Mouse (Mus musculus) lung, postnatal 10 days (tissue): Measurements from ENCODE around the gene Col6a3.

Source experiments
- DNase-seq: peaks from one replicate; pipeline ENCODE4 v3.0.0; 2021

The Col6a3 gene

DNA sequence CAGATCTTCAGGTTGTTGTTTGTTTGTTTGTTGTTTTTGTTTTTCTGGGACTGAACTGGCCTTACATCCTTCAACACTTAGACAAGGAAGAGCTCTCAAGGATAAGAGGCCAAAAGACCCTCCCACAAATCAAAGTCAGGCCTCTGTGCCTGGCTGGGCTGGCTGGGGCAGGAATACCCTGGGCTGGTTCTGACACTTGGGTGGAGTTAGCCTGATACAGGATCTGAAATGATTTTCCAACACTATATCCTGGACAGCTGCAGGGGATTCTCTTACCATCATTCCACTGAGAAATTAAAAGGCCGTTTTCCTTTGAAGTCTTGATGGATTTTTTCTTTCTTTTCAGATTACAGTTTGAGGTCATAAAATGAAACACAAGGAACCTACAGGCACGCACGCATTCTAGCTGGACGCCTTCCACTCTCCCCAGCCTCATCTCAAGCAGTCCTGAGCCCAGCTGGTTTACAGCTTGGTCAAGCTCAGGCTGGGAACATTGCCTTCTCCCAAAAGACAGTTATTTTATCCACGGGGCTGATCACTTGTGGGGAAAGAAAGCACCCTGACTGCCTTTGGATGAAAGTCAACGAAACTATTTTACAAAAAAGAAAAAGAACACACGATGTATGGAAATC is 123.0 kb downstream of the Col6a3 start:
- DNase-seq, result peak; percentile 51

DNA sequence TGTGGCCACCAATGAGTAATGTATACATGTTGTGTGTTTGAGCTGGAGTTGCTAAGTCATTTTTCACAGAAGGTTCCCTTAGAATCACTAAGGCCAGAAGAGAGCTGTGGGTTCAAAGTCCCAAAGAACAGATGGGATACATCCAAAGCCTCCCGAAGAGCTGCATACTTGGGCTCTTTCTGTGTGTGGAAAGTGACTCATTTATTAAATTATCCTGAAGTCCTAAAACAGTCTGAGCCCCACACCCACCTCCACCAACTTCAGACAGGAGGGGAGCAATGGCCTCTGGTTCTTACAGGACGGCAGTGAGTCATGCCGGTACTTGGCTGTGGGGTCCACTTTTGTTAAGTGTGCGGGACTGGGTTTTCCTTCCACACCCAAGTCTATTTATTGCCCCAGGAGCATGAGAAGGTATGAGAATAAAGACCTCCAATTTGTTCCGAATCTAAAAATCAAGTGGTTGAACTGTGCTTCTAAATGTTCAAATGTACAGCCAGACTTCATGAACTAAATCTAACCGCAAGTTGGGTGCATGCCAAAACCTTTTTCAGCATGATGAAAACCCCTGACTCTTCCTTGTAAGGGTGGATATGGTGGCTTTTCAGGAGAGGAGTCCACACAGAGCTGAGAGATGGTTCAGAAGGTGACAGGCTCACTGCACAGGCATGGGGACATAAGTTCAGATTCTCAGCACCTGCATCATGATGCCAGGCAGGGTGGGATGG is 124.8 kb downstream of the Col6a3 start:
- DNase-seq, result no peak

DNA sequence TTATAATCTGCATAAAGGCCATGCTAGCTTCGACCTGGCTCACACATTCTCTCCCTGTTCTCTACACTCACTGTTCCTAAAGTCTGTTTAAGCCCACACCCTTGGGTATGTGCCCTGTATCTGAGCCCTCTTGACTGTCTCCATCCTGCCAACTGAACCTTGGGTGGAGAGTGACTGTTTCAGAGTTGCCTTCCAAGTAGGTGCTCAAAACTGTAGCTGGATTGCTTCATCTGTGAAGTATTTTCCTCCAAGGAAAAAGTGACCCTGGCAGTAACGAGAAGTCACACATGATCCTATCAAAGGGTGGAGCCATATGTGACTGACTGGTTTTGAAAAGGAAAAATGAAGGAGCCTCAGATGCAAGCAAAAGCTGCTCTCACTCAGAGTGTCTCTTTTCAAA is 127.5 kb downstream of the Col6a3 start:
- DNase-seq, result peak; percentile 58
